Mouse (Mus musculus) midbrain, embryonic 15.5 days (tissue): ENCODE data around the gene Lrrc36. TPM values are rescaled to one million over a fixed set of nuclear protein-coding genes. Genes with fewer than 3 reads are reported as not detected.

Experiments used
- ATAC-seq: fragments of 200-750 bp; cut with Nextera tagmentation; replicated peaks from 2 replicates; pipeline ENCODE4 v1.8.0; 2017; ENCODE audit warnings: moderate TSS enrichment
- H3K27ac ChIP-seq: fragments of 300-500 bp; sonication (generic); 2 replicates; pipeline ENCODE4 v1.5.1; 2015; ENCODE audit warnings: mild to moderate bottlenecking, inconsistent platforms
- H3K27me3 ChIP-seq: fragments of 300-500 bp; sonication (generic); replicated peaks from 2 replicates; pipeline ENCODE4 v1.6.1; 2015; ENCODE audit warnings: inconsistent platforms
- H3K36me3 ChIP-seq: fragments of 300-500 bp; sonication (generic); replicated peaks from 2 replicates; pipeline ENCODE4 v1.6.1; 2015; ENCODE audit warnings: inconsistent platforms
- H3K4me1 ChIP-seq: fragments of 300-500 bp; sonication (generic); 2 replicates; pipeline ENCODE4 v1.6.1; 2015; ENCODE audit warnings: inconsistent platforms
- H3K4me2 ChIP-seq: fragments of 300-500 bp; sonication (generic); 2 replicates; pipeline ENCODE4 v1.6.1; 2015; ENCODE audit warnings: inconsistent platforms, mild to moderate bottlenecking, moderate library complexity
- H3K4me3 ChIP-seq: fragments of 300-500 bp; sonication (generic); 2 replicates; pipeline ENCODE4 v1.5.1; 2015; ENCODE audit warnings: mild to moderate bottlenecking, inconsistent platforms
- H3K9ac ChIP-seq: fragments of 300-500 bp; sonication (generic); 2 replicates; pipeline ENCODE4 v1.6.1; 2015; ENCODE audit warnings: mild to moderate bottlenecking, inconsistent platforms
- H3K9me3 ChIP-seq: fragments of 300-500 bp; sonication (generic); 2 replicates; pipeline ENCODE4 v1.6.1; 2016; ENCODE audit warnings: inconsistent platforms
- WGBS: fragments of 180-500 bp; shearing (Covaris S2); methylation state at CpG from one replicate; pipeline ENCODE4 v1.1.7; 2015; ENCODE audit warnings: mixed read lengths; 5-methylcytosine and 5-hydroxymethylcytosine counted together
- polyA plus RNA-seq: library from polyadenylated mRNA; unstranded; fragments of >200 nt; fragmentation: Nextera tagmentation; extraction: Ambion mirVana; gene quantifications from 2 replicates; pipeline ENCODE4 v1.2.1, GENCODE M21; 2015

The Lrrc36 gene
- polyA plus RNA-seq, 1 experiment from 2014 or later, result 0.97 TPM

GRCm38 (mm10) chr8:105477792-105478191 lies 64.4 kb downstream of the Lrrc36 start:
- ATAC-seq, result no peak
- Histone ChIP-seq H3K27ac (no peak overlapping the region), H3K9ac (no peak overlapping the region), H3K4me1 (peaks cover 21% of the 10 kb centered on the region), H3K9me3 (no peaks in the 10 kb centered on the region), H3K4me2 (no peak overlapping the region), H3K27me3 (no peaks in the 10 kb centered on the region), H3K4me3 (no peak overlapping the region), H3K36me3 (no peaks in the 10 kb centered on the region; the same call in 1 of the 2 replicates)
- 78% methylated on average over 3 of the region's 3 CpGs for WGBS

DNA sequence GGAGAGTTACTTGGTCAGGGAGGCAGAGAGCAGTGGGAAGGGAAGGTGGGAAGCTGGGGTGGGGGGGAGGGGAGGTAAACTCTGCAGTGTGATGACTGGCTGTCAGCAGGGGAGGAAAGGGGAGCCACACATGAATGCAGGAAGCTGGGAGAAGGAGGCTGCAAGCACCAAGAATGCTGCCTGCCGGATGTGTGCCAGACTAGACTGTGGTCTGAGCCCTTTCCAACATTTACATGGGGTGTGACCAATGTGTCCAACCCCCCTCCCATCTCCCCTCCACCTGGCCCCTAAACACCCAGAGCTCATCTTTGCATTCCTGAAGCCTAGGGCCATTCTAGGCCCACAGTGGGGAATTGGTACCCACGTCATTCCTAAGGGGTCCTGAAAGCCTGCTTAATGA lies 67.6 kb downstream of the Lrrc36 start:
- Histone ChIP-seq H3K27ac (no peak overlapping the region), H3K4me2 (no peak overlapping the region), H3K4me3 (no peak overlapping the region), H3K27me3 (no peaks in the 10 kb centered on the region), H3K4me1 (no peaks in the 10 kb centered on the region; the same call in 1 of the 2 replicates), H3K9me3 (no peaks in the 10 kb centered on the region), H3K9ac (no peak overlapping the region), H3K36me3 (no peaks in the 10 kb centered on the region; the same call in 1 of the 2 replicates)
- 34% methylated on average over 2 of the region's 2 CpGs for WGBS
- no peak for ATAC-seq

- WGBS, result 66% methylated on average over 6 of the region's 6 CpGs
- H3K4me1 ChIP-seq, result no peaks in the 10 kb centered on the region; the same call in 1 of the 2 replicates
- H3K27me3 ChIP-seq, result no peaks in the 10 kb centered on the region
- H3K27ac ChIP-seq, result no peak overlapping the region
- no peak overlapping the region for H3K4me3 ChIP-seq
- H3K4me2 ChIP-seq, result no peak overlapping the region
- no peaks in the 10 kb centered on the region for H3K9me3 ChIP-seq
- no peak overlapping the region for H3K9ac ChIP-seq
- H3K36me3 ChIP-seq, result no peaks in the 10 kb centered on the region; the same call in 1 of the 2 replicates
- no peak for ATAC-seq
Measured at GRCm38 (mm10) chr8:105481453-105481852, 68.1 kb downstream of the Lrrc36 start.

- H3K27ac ChIP-seq, result no peak overlapping the region
- no peak overlapping the region for H3K4me2 ChIP-seq
- no peaks in the 10 kb centered on the region for H3K9me3 ChIP-seq
- H3K4me1 ChIP-seq, result no peaks in the 10 kb centered on the region; the same call in 1 of the 2 replicates
- no peaks in the 10 kb centered on the region; the same call in 1 of the 2 replicates for H3K36me3 ChIP-seq
- 86% methylated on average over 8 of the region's 8 CpGs for WGBS
- no peaks in the 10 kb centered on the region for H3K27me3 ChIP-seq
- ATAC-seq, result no peak
- H3K4me3 ChIP-seq, result no peak overlapping the region
- no peak overlapping the region for H3K9ac ChIP-seq
Measured at GRCm38 (mm10) chr8:105482123-105482522, 68.8 kb downstream of the Lrrc36 start.

- WGBS, result 34% methylated on average over 14 of the region's 14 CpGs
- Histone ChIP-seq H3K9ac (no peak overlapping the region), H3K36me3 (no peaks in the 10 kb centered on the region; the same call in 1 of the 2 replicates)
Measured at GRCm38 (mm10) chr8:105483212-105484029, 70.0 kb downstream of the Lrrc36 start.

DNA sequence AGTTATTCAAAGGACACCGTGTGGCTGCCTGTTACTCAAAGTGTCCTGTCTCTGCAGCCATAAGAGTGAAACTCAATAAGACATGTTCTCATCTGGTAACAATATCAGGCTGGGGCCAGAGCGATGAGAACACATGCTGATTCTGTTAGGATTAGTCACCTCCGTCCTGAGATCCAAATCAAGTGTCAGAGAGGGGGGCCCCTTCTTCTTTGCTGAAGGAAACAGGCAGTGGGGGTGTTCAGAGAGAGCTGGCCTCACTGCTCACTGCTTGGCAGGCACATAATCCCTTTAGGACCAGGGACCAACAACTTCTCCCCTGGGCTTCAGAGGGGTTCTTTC lies 70.6 kb downstream of the Lrrc36 start:
- Histone ChIP-seq H3K9me3 (no peaks in the 10 kb centered on the region), H3K4me1 (no peaks in the 10 kb centered on the region; the same call in 1 of the 2 replicates), H3K4me3 (no peak overlapping the region), H3K27ac (no peak overlapping the region), H3K4me2 (no peak overlapping the region), H3K27me3 (no peaks in the 10 kb centered on the region), H3K9ac (no peak overlapping the region), H3K36me3 (no peaks in the 10 kb centered on the region; the same call in 1 of the 2 replicates)
- 0 out of 2 replicates have a peak, but pooled peaks have one; percentile 18 for ATAC-seq
- 26% methylated on average over 3 of the region's 3 CpGs for WGBS

More at GRCm38 (mm10) chr8:105483212-105484029, 70.0 kb downstream of the Lrrc36 start:
- Histone ChIP-seq H3K27me3 (no peaks in the 10 kb centered on the region), H3K4me3 (no peak overlapping the region), H3K9me3 (no peaks in the 10 kb centered on the region), H3K4me1 (no peaks in the 10 kb centered on the region; the same call in 1 of the 2 replicates), H3K27ac (no peak overlapping the region), H3K4me2 (no peak overlapping the region)
- ATAC-seq, result peak; percentile 73; the same call in 1 of the 2 replicates

GRCm38 (mm10) chr8:105484392-105484791 lies 71.0 kb downstream of the Lrrc36 start:
- Histone ChIP-seq H3K27ac (no peak overlapping the region), H3K9me3 (no peaks in the 10 kb centered on the region), H3K36me3 (no peaks in the 10 kb centered on the region; the same call in 1 of the 2 replicates), H3K9ac (no peak overlapping the region), H3K27me3 (no peaks in the 10 kb centered on the region), H3K4me1 (no peaks in the 10 kb centered on the region; the same call in 1 of the 2 replicates), H3K4me2 (no peak overlapping the region), H3K4me3 (no peak overlapping the region)
- 0 out of 2 replicates have a peak, but pooled peaks have one; percentile 25 for ATAC-seq
- 20% methylated on average over 2 of the region's 2 CpGs for WGBS

- no peak for ATAC-seq
- no peak overlapping the region for H3K4me2 ChIP-seq
Measured at GRCm38 (mm10) chr8:105488082-105488481, 74.7 kb downstream of the Lrrc36 start.

DNA sequence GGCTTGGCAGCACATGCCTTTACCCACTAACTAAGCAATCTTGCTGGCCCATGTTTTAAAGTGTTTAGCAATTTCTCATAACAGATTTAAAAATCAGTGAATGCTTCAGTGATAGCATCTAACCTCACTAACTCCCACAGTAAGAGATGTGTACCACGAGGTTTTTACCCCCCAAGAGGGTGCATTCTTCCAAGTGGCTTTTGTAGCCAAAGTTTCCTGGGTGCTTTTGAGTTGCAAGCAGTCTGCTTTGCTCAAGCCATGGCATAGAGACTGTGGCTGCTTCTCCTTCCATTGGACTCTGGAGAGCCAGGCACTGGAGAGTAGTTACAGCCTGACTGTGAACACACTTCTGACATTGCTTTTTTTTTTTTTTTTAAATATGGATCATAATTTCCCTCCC lies 75.9 kb downstream of the Lrrc36 start:
- Histone ChIP-seq H3K4me1 (no peaks in the 10 kb centered on the region), H3K27me3 (no peaks in the 10 kb centered on the region), H3K36me3 (no peaks in the 10 kb centered on the region), H3K27ac (no peak overlapping the region), H3K9me3 (no peaks in the 10 kb centered on the region), H3K4me3 (no peak overlapping the region), H3K9ac (no peak overlapping the region), H3K4me2 (no peak overlapping the region)
- 59% methylated on average over 1 of the region's 1 CpGs for WGBS
- ATAC-seq, result no peak

More at GRCm38 (mm10) chr8:105488082-105488481, 74.7 kb downstream of the Lrrc36 start:
- H3K27me3 ChIP-seq, result no peaks in the 10 kb centered on the region
- H3K27ac ChIP-seq, result no peak overlapping the region
- no peaks in the 10 kb centered on the region; the same call in 1 of the 2 replicates for H3K4me1 ChIP-seq
- H3K36me3 ChIP-seq, result no peaks in the 10 kb centered on the region
- no peak overlapping the region for H3K4me3 ChIP-seq
- H3K9me3 ChIP-seq, result no peaks in the 10 kb centered on the region
- WGBS, result 78% methylated on average over 3 of the region's 3 CpGs
- no peak overlapping the region for H3K9ac ChIP-seq

GRCm38 (mm10) chr8:105493495-105493894 lies 80.1 kb downstream of the Lrrc36 start:
- no peak overlapping the region for H3K9ac ChIP-seq
- no peaks in the 10 kb centered on the region for H3K27me3 ChIP-seq
- peaks cover 25% of the 10 kb centered on the region for H3K4me1 ChIP-seq
- no peak overlapping the region for H3K4me2 ChIP-seq
- ATAC-seq, result no peak
- H3K9me3 ChIP-seq, result no peaks in the 10 kb centered on the region
- no peak overlapping the region for H3K4me3 ChIP-seq
- 64% methylated on average over 3 of the region's 3 CpGs for WGBS
- H3K36me3 ChIP-seq, result no peaks in the 10 kb centered on the region
- no peak overlapping the region for H3K27ac ChIP-seq

DNA sequence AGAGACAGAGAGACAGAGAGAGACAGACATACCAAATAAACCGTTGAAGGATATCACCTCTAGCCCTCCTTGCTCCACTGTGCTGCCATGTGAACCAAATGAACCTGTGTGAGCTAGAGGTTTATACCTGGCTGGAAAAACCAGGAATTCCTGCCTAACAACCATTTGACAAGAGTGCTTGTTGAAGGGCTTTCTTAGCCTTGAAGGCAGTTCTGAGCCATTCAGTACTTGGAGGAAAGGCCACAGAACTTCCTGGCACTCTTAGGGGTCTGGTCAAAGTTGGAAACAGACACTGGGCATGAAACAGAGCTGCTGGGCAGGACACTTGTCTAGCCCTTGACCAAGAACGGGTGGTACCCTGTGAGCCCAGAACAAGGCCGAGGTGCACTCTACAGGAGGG lies 81.2 kb downstream of the Lrrc36 start:
- Histone ChIP-seq H3K9me3 (no peaks in the 10 kb centered on the region), H3K27ac (no peak overlapping the region), H3K36me3 (no peaks in the 10 kb centered on the region), H3K9ac (no peak overlapping the region), H3K4me3 (no peak overlapping the region), H3K4me2 (no peak overlapping the region), H3K4me1 (peaks cover 25% of the 10 kb centered on the region), H3K27me3 (no peaks in the 10 kb centered on the region)
- no peak for ATAC-seq
- 83% methylated on average over 3 of the region's 3 CpGs for WGBS

GRCm38 (mm10) chr8:105495350-105496302 lies 82.3 kb downstream of the Lrrc36 start:
- WGBS, result 18% methylated on average over 17 of the region's 17 CpGs
- Histone ChIP-seq H3K4me1 (peaks cover 25% of the 10 kb centered on the region), H3K27ac (peak overlapping the region; percentile 79; the same call in 1 of the 2 replicates), H3K9ac (peak overlapping the region; percentile 88; the same call in 1 of the 2 replicates), H3K27me3 (no peaks in the 10 kb centered on the region), H3K4me3 (peak overlapping the region; percentile 79), H3K36me3 (no peaks in the 10 kb centered on the region), H3K9me3 (no peaks in the 10 kb centered on the region), H3K4me2 (peak overlapping the region; percentile 91)
- ATAC-seq, result peak; percentile 37
